Mouse (Mus musculus) lung, adult 2 months (tissue): ENCODE measurements around the gene Dcps.

ENCODE experiments used
- CTCF ChIP-seq: fragments of 200-500 bp; IDR thresholded peaks from 2 replicates; pipeline ENCODE4 v1.5.1; 2011; ENCODE audit warnings: mild to moderate bottlenecking, low read length, control low read depth; ENCODE audit not compliant: insufficient read depth
- POLR2A ChIP-seq: fragments of 200-500 bp; IDR thresholded peaks from 2 replicates; pipeline ENCODE4 v1.6.1; 2011; ENCODE audit warnings: low read depth, mild to moderate bottlenecking, control low read depth, low read length, borderline replicate concordance; ENCODE audit errors: extremely low read depth

DNA sequence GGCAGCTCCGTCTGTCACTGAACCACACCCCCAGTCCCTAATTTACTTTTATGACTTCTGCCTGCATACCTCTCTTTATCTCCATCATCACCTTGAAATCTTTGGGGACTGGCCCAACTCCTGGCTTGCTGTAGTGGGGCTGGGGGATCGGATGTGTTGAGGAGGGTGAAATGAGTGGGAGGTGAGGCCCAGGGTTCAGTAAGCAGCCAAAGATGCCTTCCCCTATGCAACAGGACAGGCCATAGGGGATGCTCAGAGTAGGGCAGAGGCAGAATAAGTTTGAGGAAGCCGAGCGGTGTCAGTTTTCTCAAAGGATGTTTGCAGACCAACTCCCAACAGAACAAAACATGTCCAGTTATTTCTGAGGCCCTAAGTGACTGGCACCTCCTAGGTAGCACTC, 60.6 kb downstream of the Dcps start:
- TF ChIP-seq CTCF: no peak
- TF ChIP-seq POLR2A: no peak
